Mouse (Mus musculus) lung, postnatal 0 days (tissue): Measurements from ENCODE around the gene Kcnn1.

Experiments used
- CTCF ChIP-seq: IDR thresholded peaks from 2 replicates; pipeline ENCODE4 v1.5.1; 2016; ENCODE audit warnings: antibody characterized with exemption, mild to moderate bottlenecking
- EP300 ChIP-seq: IDR thresholded peaks from 2 replicates; pipeline ENCODE4 v1.6.1; 2016; ENCODE audit warnings: antibody characterized with exemption, mild to moderate bottlenecking, control low read depth

DNA sequence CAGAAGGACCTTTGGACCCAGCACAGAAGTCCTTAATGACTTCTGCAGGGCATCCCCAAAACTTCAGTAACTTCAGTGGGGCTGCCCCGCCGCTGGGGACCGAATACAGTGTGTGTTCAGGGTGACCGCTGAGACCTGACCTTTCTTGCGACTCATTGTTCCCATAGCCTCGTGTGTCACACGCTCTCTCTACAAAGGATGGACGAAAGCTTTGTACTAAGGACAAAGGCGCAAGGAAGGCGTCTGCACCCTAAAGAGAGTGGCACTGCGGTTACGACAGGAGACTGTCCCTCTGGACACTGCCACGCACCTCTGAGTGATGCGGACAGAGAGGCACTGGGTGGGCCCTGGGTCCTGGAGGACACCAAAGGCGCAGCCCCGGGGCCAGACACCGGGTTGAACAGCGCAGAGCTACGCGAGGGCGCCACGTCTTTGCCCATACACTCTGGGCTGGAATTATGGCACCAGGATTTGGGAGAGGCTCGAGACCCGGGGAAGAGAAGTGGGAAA lies 1.7 kb upstream of the Kcnn1 start:
- TF ChIP-seq CTCF (no peak), EP300 (no peak)
